Mouse (Mus musculus): ENCODE data around the gene Lpo. TPM values are rescaled to one million over a fixed set of nuclear protein-coding genes. Genes with fewer than 3 reads are reported as not detected.

Lpo gene
- polyA plus RNA-seq, 1 experiment from 2014 or later = 0.04 TPM

DNA sequence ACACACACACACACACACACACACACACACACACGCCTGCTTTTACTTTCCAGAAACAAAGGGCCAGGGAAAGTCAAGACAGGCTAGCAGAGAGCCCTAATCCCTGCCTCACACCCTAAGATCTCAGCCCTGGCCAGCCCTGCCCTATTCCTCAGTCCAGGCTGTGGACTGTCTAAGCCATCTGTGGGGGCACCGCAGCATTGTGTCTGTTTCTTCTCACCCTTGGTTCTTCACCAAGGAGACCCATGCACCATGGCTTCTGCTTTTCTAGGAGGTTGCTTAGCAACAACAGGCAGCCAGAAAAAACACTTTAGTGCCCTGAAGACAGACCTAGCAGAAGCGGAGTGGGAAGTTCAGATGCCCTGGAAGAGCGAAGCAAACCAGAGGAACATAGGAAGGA lies 16.7 kb downstream of the Lpo start:
- no peak for ATAC-seq
- Histone ChIP-seq H3K4me2 (ENCODE audit: low read depth, low read length) (no peak overlapping the region), H3K27me3 (replicated peaks; ENCODE audit: control insufficient read depth, insufficient read depth, low read length) (peaks cover 5% of the 10 kb centered on the region; the same call in 1 of the 2 replicates), H3K9ac (ENCODE audit: low read depth, low read length) (no peak overlapping the region), H3K9me3 (ENCODE audit: control insufficient read depth, low read length) (no peaks in the 10 kb centered on the region), H3K36me3 (ENCODE audit: control insufficient read depth, insufficient read depth, low read length) (no peaks in the 10 kb centered on the region), H3K4me3 (ENCODE audit: low read length) (no peak overlapping the region), H3K27ac (ENCODE audit: low read length) (no peak overlapping the region), H3K4me1 (ENCODE audit: control insufficient read depth, insufficient read depth, low read length) (no peaks in the 10 kb centered on the region)
- WGBS = 35% methylated on average over 4 of the region's 4 CpGs

DNA sequence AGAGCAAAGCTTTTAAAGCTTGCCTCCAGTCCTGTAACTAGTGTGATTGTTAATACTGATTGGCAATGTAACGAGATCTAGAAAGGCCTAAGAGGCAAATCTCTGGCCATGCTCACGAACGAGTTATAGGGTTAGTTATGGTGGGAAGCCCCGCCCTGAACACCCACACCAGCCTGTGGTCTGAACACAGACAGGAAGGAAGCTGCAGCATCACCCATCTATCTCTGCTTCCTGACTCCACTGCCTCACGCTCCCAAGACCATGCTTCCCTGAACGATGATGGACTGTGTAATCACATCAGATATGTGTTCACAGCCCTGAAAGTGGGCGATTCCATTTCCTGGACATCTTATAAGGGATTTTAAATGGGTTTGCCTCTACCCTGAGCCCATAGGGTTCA lies 19.9 kb downstream of the Lpo start:
- no peak for ATAC-seq
- H3K36me3 ChIP-seq (ENCODE audit: control insufficient read depth, insufficient read depth, low read length) = no peaks in the 10 kb centered on the region
- H3K4me2 ChIP-seq (ENCODE audit: low read depth, low read length) = no peak overlapping the region
- WGBS = 75% methylated on average over 7 of the region's 7 CpGs
- H3K9ac ChIP-seq (ENCODE audit: low read depth, low read length) = no peak overlapping the region
- H3K9me3 ChIP-seq (ENCODE audit: control insufficient read depth, low read length) = no peaks in the 10 kb centered on the region
- H3K27me3 ChIP-seq (replicated peaks; ENCODE audit: control insufficient read depth, insufficient read depth, low read length) = no peaks in the 10 kb centered on the region
- H3K4me3 ChIP-seq (ENCODE audit: low read length) = no peak overlapping the region
- H3K27ac ChIP-seq (ENCODE audit: low read length) = no peak overlapping the region
- H3K4me1 ChIP-seq (ENCODE audit: control insufficient read depth, insufficient read depth, low read length) = no peaks in the 10 kb centered on the region

DNA sequence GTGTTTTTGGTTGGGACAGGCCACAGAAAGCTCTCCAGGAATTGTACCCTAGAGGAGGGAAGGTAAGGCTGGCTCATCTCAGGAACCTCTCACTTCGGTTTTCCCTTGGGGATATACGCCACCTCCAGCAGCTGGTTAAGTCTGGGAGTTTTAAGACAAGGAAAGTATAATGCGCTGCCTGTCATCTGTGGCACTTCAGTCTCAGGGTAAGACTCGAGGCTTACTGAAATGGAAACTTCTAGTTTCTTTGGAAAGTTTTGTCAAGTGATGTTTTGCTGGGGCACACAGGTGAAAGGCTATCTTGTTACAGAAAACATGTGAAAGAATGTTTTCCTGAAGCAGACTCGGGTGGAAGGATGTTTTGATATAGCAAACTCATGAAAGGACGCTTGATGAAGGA lies 20.7 kb downstream of the Lpo start:
- WGBS = 87% methylated on average over 6 of the region's 6 CpGs
- no peaks in the 10 kb centered on the region for H3K27me3 ChIP-seq (replicated peaks; ENCODE audit: control insufficient read depth, insufficient read depth, low read length)
- no peak overlapping the region for H3K27ac ChIP-seq (ENCODE audit: low read length)
- no peak for ATAC-seq
- no peaks in the 10 kb centered on the region for H3K9me3 ChIP-seq (ENCODE audit: control insufficient read depth, low read length)
- no peaks in the 10 kb centered on the region for H3K4me1 ChIP-seq (ENCODE audit: control insufficient read depth, insufficient read depth, low read length)
- no peak overlapping the region for H3K4me3 ChIP-seq (ENCODE audit: low read length)
- H3K4me2 ChIP-seq (ENCODE audit: low read depth, low read length) = no peak overlapping the region
- H3K36me3 ChIP-seq (ENCODE audit: control insufficient read depth, insufficient read depth, low read length) = no peaks in the 10 kb centered on the region
- H3K9ac ChIP-seq (ENCODE audit: low read depth, low read length) = no peak overlapping the region

DNA sequence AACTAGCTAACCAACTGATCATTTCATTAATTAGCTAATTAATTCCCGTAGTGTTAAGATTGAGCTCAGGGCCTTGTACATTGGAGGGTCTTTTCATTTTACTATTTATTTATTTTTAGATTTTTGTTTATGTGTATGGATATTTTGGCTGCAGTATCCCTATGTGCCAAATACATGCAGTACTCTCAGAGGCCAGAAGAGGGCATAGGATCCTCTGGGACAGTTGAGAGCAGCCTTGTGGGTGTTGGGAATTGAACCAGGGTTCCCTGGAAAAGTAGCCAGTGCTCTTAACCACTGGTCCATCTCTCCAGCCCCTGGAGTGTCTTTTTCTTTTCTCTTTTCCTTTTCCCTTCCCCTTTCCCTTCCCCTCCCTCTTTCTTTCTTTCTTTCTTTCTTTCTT lies 22.6 kb downstream of the Lpo start:
- no peak overlapping the region for H3K4me2 ChIP-seq (ENCODE audit: low read depth, low read length)
- no peak overlapping the region for H3K27ac ChIP-seq (ENCODE audit: low read length)
- H3K4me1 ChIP-seq (ENCODE audit: control insufficient read depth, insufficient read depth, low read length) = no peaks in the 10 kb centered on the region
- H3K36me3 ChIP-seq (ENCODE audit: control insufficient read depth, insufficient read depth, low read length) = no peaks in the 10 kb centered on the region
- no peak for ATAC-seq
- 69% methylated on average over 1 of the region's 1 CpGs for WGBS
- no peak overlapping the region for H3K9ac ChIP-seq (ENCODE audit: low read depth, low read length)
- no peaks in the 10 kb centered on the region for H3K9me3 ChIP-seq (ENCODE audit: control insufficient read depth, low read length)
- no peaks in the 10 kb centered on the region for H3K27me3 ChIP-seq (replicated peaks; ENCODE audit: control insufficient read depth, insufficient read depth, low read length)
- H3K4me3 ChIP-seq (ENCODE audit: low read length) = no peak overlapping the region

DNA sequence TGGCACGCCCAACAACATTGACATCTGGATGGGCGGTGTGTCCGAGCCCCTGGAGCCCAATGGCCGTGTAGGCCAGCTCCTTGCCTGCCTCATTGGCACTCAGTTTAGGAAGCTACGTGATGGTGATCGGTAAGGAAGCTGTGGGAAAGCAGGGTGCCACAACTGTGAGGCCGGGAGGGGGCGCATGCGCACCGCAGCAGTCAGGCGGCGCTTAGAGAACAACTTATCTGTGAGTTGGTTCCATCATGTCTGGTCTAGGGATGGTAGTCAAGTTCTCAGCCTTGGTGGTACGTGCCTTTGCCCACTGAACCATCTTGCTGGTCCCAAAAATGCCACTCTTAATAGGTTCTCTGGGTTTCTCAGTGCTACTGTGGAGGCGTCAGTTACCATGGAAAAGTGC lies 25.5 kb downstream of the Lpo start:
- Histone ChIP-seq H3K36me3 (ENCODE audit: control insufficient read depth, insufficient read depth, low read length) (no peaks in the 10 kb centered on the region), H3K27me3 (replicated peaks; ENCODE audit: control insufficient read depth, insufficient read depth, low read length) (no peaks in the 10 kb centered on the region), H3K9me3 (ENCODE audit: control insufficient read depth, low read length) (no peaks in the 10 kb centered on the region), H3K27ac (ENCODE audit: low read length) (no peak overlapping the region), H3K4me3 (ENCODE audit: low read length) (no peak overlapping the region), H3K4me1 (ENCODE audit: control insufficient read depth, insufficient read depth, low read length) (no peaks in the 10 kb centered on the region), H3K9ac (ENCODE audit: low read depth, low read length) (no peak overlapping the region), H3K4me2 (ENCODE audit: low read depth, low read length) (no peak overlapping the region)
- WGBS = 47% methylated on average over 14 of the region's 14 CpGs
- ATAC-seq = no peak

DNA sequence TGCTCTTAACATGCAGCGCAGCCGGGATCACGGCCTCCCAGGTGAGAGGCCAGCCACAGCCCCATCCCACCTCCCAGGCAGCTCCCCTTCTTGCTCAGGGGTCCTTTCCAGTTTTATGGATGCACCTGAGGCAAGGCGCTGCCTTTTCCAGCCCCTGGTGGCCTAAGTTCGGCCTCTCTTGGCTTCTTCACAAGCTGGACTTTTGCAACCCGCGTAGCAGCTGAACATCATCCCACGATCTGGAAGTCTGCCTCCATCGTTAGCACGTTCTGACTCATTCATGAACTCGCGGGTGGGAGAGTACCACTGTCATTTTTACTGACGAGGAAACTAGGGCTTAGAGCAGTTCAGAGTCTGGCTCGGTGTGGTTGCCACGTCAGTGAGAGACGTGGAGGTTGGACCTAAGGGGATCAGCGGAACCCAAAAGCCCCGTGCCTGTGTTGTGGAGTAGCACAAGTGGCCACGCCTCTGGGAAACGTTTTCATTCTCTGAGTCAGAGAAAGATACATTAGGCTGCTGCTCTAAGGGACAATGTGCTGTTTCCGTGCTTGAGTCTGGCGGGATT lies 26.3 kb downstream of the Lpo start:
- 80% methylated on average over 22 of the region's 22 CpGs for WGBS
- H3K9ac ChIP-seq (ENCODE audit: low read depth, low read length) = no peak overlapping the region
- H3K36me3 ChIP-seq (ENCODE audit: control insufficient read depth, insufficient read depth, low read length) = no peaks in the 10 kb centered on the region
- H3K4me1 ChIP-seq (ENCODE audit: control insufficient read depth, insufficient read depth, low read length) = no peaks in the 10 kb centered on the region
- no peak for ATAC-seq
- H3K27me3 ChIP-seq (replicated peaks; ENCODE audit: control insufficient read depth, insufficient read depth, low read length) = 0 out of 2 replicates have a peak, but pooled peaks cover 2% of the 10 kb centered on the region
- no peak overlapping the region for H3K4me3 ChIP-seq (ENCODE audit: low read length)
- no peak overlapping the region for H3K27ac ChIP-seq (ENCODE audit: low read length)
- H3K9me3 ChIP-seq (ENCODE audit: control insufficient read depth, low read length) = no peaks in the 10 kb centered on the region
- no peak overlapping the region for H3K4me2 ChIP-seq (ENCODE audit: low read depth, low read length)

DNA sequence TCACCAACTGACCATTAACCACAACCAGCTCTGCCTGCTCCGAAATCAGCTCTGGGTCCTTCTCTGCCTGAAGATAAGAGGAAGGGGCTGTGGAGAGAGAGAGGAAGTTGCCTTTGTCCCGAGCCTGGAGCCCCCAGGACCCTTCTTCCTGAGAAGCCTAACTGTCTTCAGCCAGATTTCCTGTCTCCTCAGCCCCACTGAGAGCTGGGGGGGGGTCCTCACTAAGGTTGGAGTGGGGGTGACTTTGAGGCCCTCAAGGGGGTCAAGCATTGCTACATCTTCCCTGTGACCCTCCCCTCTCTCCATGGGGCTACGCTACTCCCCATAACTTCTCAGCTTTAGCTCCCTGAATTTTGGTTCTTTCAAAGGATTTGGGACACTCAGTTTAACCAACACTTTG lies 34.6 kb downstream of the Lpo start, which contains the start of gene Mpo:
Gene Mpo (plus strand): TSS at position 122 of the 400 bp plus-strand sequence.
- 0 out of 2 replicates have a peak, but pooled peaks cover 2% of the 10 kb centered on the region for H3K27me3 ChIP-seq (replicated peaks; ENCODE audit: control insufficient read depth, insufficient read depth, low read length)
- no peak within 1 kb of the TSS for H3K9ac ChIP-seq (ENCODE audit: low read depth, low read length)
- H3K9me3 ChIP-seq (ENCODE audit: control insufficient read depth, low read length) = no peaks in the 10 kb centered on the region
- H3K4me1 ChIP-seq (ENCODE audit: control insufficient read depth, insufficient read depth, low read length) = no peaks in the 10 kb centered on the region
- 63% methylated on average over 3 of the region's 3 CpGs for WGBS
- no peaks in the 10 kb centered on the region for H3K36me3 ChIP-seq (ENCODE audit: control insufficient read depth, insufficient read depth, low read length)
- ATAC-seq = no peak
- no peak within 1 kb of the TSS for H3K27ac ChIP-seq (ENCODE audit: low read length)
- H3K4me3 ChIP-seq (ENCODE audit: low read length) = no peak within 1 kb of the TSS
- no peak within 1 kb of the TSS for H3K4me2 ChIP-seq (ENCODE audit: low read depth, low read length)

DNA sequence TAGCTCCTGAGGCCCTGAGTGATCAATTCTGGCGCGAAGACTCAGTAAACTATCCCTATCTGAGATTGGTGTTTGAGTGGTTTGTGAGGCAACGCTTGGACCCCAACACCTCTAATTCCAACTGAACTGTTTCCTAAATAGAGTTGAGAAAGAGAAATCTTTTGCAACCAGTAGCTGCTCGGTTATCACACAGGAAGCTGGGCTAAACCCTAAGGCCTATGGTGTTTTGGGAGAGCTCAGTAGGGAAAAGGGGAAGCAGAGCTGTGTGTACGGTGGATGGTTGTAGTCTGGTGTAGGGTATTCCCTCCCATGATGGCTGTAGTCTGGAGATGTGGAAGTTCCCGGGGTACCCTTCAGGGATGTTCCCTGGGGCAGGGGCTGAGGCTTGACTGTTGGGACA lies 38.0 kb downstream of the Lpo start:
- Histone ChIP-seq H3K4me3 (ENCODE audit: low read length) (no peak overlapping the region), H3K36me3 (ENCODE audit: control insufficient read depth, insufficient read depth, low read length) (no peaks in the 10 kb centered on the region), H3K27me3 (replicated peaks; ENCODE audit: control insufficient read depth, insufficient read depth, low read length) (no peaks in the 10 kb centered on the region), H3K4me1 (ENCODE audit: control insufficient read depth, insufficient read depth, low read length) (no peaks in the 10 kb centered on the region), H3K4me2 (ENCODE audit: low read depth, low read length) (no peak overlapping the region), H3K9me3 (ENCODE audit: control insufficient read depth, low read length) (no peaks in the 10 kb centered on the region), H3K27ac (ENCODE audit: low read length) (no peak overlapping the region), H3K9ac (ENCODE audit: low read depth, low read length) (no peak overlapping the region)
- WGBS = 87% methylated on average over 6 of the region's 6 CpGs
- no peak for ATAC-seq

DNA sequence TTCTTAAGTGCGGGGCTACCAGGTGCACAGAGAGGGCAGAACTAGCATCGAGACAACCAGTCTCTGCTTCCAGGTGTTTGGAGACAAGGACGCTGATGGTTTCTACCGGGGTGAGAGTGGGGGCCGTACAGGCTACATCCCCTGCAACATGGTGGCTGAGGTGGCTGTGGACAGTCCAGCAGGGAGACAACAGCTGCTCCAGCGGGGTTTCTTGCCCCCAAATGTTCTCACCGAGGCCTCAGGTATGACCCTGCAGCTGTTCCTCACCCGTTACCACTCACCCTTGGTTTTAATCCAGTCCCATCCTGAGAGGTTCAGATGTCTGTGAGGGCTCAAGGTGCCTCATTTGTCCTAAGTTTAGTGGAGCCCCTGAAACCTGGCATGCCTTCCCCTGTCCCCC lies 48.0 kb downstream of the Lpo start:
- WGBS = 82% methylated on average over 8 of the region's 8 CpGs

DNA sequence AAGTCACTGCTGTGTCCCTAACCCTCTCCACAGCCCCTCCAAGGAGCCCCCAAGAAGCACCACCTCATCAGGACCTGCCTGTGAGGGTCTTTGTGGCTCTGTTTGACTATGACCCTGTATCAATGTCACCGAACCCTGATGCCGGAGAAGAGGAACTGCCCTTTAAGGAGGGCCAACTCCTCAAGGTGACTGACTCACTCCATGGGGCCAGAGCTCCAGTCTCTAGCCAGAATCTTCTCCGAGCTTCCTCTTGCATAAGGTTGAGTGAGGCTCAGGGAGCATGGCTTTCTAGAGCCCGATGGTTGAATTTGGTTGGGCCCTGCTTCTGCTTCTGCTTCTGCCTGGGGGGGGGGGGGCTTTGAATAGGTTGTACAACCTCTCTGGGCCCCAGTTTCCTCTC lies 48.7 kb downstream of the Lpo start:
- 86% methylated on average over 4 of the region's 4 CpGs for WGBS
- Histone ChIP-seq H3K9me3 (ENCODE audit: control insufficient read depth, low read length) (no peaks in the 10 kb centered on the region), H3K27ac (ENCODE audit: low read length) (no peak overlapping the region), H3K4me3 (ENCODE audit: low read length) (no peak overlapping the region), H3K9ac (ENCODE audit: low read depth, low read length) (no peak overlapping the region), H3K4me1 (ENCODE audit: control insufficient read depth, insufficient read depth, low read length) (peaks cover 14% of the 10 kb centered on the region), H3K27me3 (replicated peaks; ENCODE audit: control insufficient read depth, insufficient read depth, low read length) (0 out of 2 replicates have a peak, but pooled peaks cover 2% of the 10 kb centered on the region), H3K36me3 (ENCODE audit: control insufficient read depth, insufficient read depth, low read length) (no peaks in the 10 kb centered on the region), H3K4me2 (ENCODE audit: low read depth, low read length) (no peak overlapping the region)
- ATAC-seq = no peak

More for the DNA sequence above, 48.0 kb downstream of the Lpo start:
- H3K27me3 ChIP-seq (replicated peaks; ENCODE audit: control insufficient read depth, insufficient read depth, low read length) = 0 out of 2 replicates have a peak, but pooled peaks cover 2% of the 10 kb centered on the region
- H3K4me1 ChIP-seq (ENCODE audit: control insufficient read depth, insufficient read depth, low read length) = peaks cover 14% of the 10 kb centered on the region
- no peak overlapping the region for H3K27ac ChIP-seq (ENCODE audit: low read length)
- no peaks in the 10 kb centered on the region for H3K9me3 ChIP-seq (ENCODE audit: control insufficient read depth, low read length)
- no peak overlapping the region for H3K4me3 ChIP-seq (ENCODE audit: low read length)
- H3K9ac ChIP-seq (ENCODE audit: low read depth, low read length) = no peak overlapping the region
- ATAC-seq = no peak
- H3K4me2 ChIP-seq (ENCODE audit: low read depth, low read length) = no peak overlapping the region
- no peaks in the 10 kb centered on the region for H3K36me3 ChIP-seq (ENCODE audit: control insufficient read depth, insufficient read depth, low read length)

All from intestine, embryonic 16.5 days (tissue).